Mouse (Mus musculus) neural tube, embryonic 14.5 days (tissue): ENCODE data around the gene Ankrd11. TPM values are rescaled to one million over a fixed set of nuclear protein-coding genes. Genes with fewer than 3 reads are reported as not detected.
"Not testable (repeated sequence)": the region's sequence is repeated elsewhere in the genome, so short reads cannot be mapped to it uniquely, and the experiment has no call there.

Source experiments
- ATAC-seq: fragments of 200-750 bp; cut with Nextera tagmentation; 2 replicates; pipeline ENCODE4 v1.8.0; 2017; ENCODE audit warnings: low read depth, mild to moderate bottlenecking, moderate TSS enrichment, moderate library complexity
- H3K27ac ChIP-seq: fragments of 300-500 bp; sonication (generic); 2 replicates; pipeline ENCODE4 v1.5.1; 2014; ENCODE audit warnings: low read depth, mild to moderate bottlenecking, control low read depth, low read length, moderate library complexity, mixed read lengths
- H3K27me3 ChIP-seq: fragments of 300-500 bp; sonication (generic); 2 replicates; pipeline ENCODE4 v1.6.1; 2014; ENCODE audit warnings: low read length; ENCODE audit not compliant: control insufficient read depth, insufficient read depth
- H3K36me3 ChIP-seq: fragments of 300-500 bp; sonication (generic); 2 replicates; pipeline ENCODE4 v1.6.1; 2014; ENCODE audit warnings: low read length, mixed read lengths; ENCODE audit not compliant: control insufficient read depth, insufficient read depth
- H3K4me1 ChIP-seq: fragments of 300-500 bp; sonication (generic); 2 replicates; pipeline ENCODE4 v1.6.1; 2014; ENCODE audit warnings: low read length; ENCODE audit not compliant: control insufficient read depth, insufficient read depth
- H3K4me2 ChIP-seq: fragments of 300-500 bp; sonication (generic); 2 replicates; pipeline ENCODE4 v1.6.1; 2014; ENCODE audit warnings: mild to moderate bottlenecking, low read depth, low read length, control low read depth
- H3K4me3 ChIP-seq: fragments of 300-500 bp; sonication (generic); 2 replicates; pipeline ENCODE4 v1.5.1; 2014; ENCODE audit warnings: low read depth, low read length, control low read depth, mixed read lengths
- H3K9ac ChIP-seq: fragments of 300-500 bp; sonication (generic); replicated peaks from 2 replicates; pipeline ENCODE4 v1.6.1; 2014; ENCODE audit warnings: low read depth, mild to moderate bottlenecking, control low read depth, low read length, mixed read lengths
- H3K9me3 ChIP-seq: fragments of 300-500 bp; sonication (generic); 2 replicates; pipeline ENCODE4 v1.6.1; 2016; ENCODE audit warnings: low read length; ENCODE audit not compliant: control insufficient read depth
- WGBS: fragments of 180-500 bp; shearing (Covaris S2); extraction: QIAGEN DNeasy Blood & Tissue Kit; methylation state at CpG from one replicate; pipeline ENCODE4 v1.1.7; 2014; 5-methylcytosine and 5-hydroxymethylcytosine counted together
- polyA plus RNA-seq: library from polyadenylated mRNA; unstranded; fragments of >200 nt; fragmentation: Nextera tagmentation; extraction: Ambion mirVana; gene quantifications from 2 replicates; pipeline ENCODE4 v1.2.1, GENCODE M21; 2014

The Ankrd11 gene
- polyA plus RNA-seq, 1 experiment from 2014 or later, result 43.8 TPM

DNA sequence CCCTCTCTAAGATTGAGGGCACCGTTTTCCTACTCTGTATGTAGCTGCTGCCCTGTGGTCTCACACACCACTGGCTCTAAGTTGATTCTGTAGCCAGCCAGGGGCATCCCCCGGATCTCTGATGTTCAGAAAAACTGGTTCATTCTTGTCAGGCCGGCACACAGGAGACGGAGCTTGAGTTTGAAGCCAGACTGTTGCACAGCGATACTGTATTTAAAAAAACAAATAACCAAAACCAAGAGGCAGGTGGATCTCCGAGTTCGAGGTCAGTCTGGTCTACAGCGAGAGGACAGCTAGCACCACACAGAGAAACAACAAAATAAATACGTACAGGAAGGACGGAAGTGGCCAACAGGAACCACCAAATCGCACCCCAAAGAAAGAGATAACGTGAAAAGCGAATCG lies 22.7 kb upstream of the Ankrd11 start:
- peak overlapping the region; percentile 84 for H3K27ac ChIP-seq
- H3K9me3 ChIP-seq, result no peaks in the 10 kb centered on the region
- 1% methylated on average over 14 of the region's 14 CpGs for WGBS
- peak overlapping the region; percentile 89 for H3K9ac ChIP-seq
- peak; percentile 48 for ATAC-seq
- H3K27me3 ChIP-seq, result no peaks in the 10 kb centered on the region
- no peaks in the 10 kb centered on the region for H3K36me3 ChIP-seq
- H3K4me2 ChIP-seq, result peak overlapping the region; percentile 85
- H3K4me3 ChIP-seq, result peak overlapping the region; percentile 89
- peaks cover 22% of the 10 kb centered on the region for H3K4me1 ChIP-seq

DNA sequence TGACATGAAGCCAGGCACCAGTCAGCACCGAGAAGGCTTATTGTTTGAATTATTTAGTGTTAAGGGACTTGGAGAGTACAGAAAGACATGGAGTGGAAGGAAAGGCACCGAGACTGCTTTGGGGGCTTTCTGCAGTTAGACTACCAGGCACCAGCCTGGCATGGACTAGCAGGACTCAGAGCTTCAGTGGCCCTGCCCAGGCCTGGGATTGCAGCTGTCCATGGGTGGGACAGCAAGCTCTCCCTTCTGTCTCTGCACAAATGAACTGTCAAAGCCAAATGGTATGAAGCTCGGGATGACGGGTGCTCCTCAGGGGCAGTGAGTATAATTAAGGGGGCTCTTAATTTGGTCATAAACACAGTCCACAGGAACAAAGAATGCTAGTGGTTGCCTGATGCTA lies 22.0 kb upstream of the Ankrd11 start:
- Histone ChIP-seq H3K27me3 (no peaks in the 10 kb centered on the region), H3K27ac (peak overlapping the region; percentile 84; the same call in 1 of the 2 replicates), H3K9ac (peak overlapping the region; percentile 89; the same call in 1 of the 2 replicates), H3K36me3 (no peaks in the 10 kb centered on the region), H3K4me1 (peaks cover 22% of the 10 kb centered on the region), H3K9me3 (no peaks in the 10 kb centered on the region), H3K4me2 (peak overlapping the region; percentile 85), H3K4me3 (peak overlapping the region; percentile 89; the same call in 1 of the 2 replicates)
- 43% methylated on average over 4 of the region's 4 CpGs for WGBS
- no peak for ATAC-seq

DNA sequence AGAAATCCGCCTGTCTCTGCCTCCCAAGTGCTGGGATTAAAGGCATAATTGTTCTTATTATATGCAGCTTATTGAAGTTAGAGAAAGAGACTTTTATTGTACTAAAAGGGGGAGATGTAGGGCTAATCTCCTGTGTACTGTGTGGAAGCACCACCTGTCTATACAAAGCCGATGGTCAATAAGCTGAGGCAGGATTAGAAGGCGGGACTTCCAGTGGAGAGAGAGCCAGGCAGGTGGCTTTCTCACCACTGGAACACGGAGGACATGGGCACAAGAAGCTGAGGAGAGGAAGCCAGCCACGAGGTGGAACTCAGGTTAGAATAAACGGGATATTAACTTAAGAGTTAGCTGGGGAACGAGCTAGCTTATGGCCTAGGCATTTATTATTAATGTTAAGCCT lies 20.6 kb upstream of the Ankrd11 start, which contains the start of gene Spg7:
TSS of gene Spg7 (plus strand) at position 222 of the 400 bp plus-strand sequence.
- no peak within 1 kb of the TSS for H3K9ac ChIP-seq
- no peak within 1 kb of the TSS for H3K4me2 ChIP-seq
- no peaks in the 10 kb centered on the region for H3K36me3 ChIP-seq
- H3K9me3 ChIP-seq, result no peaks in the 10 kb centered on the region
- no peak within 1 kb of the TSS for H3K4me3 ChIP-seq
- ATAC-seq, result no peak
- WGBS, result 79% methylated on average over 7 of the region's 7 CpGs
- H3K27me3 ChIP-seq, result no peaks in the 10 kb centered on the region
- no peak within 1 kb of the TSS for H3K27ac ChIP-seq
- H3K4me1 ChIP-seq, result peaks cover 22% of the 10 kb centered on the region

DNA sequence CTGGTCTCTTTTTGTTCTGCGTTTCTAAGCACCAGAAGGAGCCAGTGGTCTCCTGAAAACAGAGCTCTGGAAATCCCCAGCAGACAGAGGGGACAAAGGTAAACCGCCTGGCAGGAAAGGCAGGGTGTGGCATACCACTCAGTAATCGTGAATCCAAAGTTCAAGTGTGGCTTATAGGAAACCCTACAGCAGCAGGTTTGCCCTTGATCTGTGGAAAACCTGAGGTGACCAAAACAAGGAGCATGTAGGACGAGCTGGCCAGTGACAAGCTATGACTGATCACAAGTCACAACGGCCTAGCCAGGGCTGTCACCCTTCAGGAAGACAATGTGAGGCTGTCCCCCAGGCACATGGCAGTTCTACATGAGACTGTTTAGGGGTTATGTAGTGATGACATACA lies 9.4 kb upstream of the Ankrd11 start:
- Histone ChIP-seq H3K36me3 (no peaks in the 10 kb centered on the region), H3K9ac (no peak overlapping the region), H3K27ac (no peak overlapping the region), H3K4me3 (no peak overlapping the region), H3K4me2 (no peak overlapping the region), H3K27me3 (no peaks in the 10 kb centered on the region), H3K4me1 (no peaks in the 10 kb centered on the region), H3K9me3 (no peaks in the 10 kb centered on the region)
- no peak for ATAC-seq
- 84% methylated on average over 5 of the region's 5 CpGs for WGBS

DNA sequence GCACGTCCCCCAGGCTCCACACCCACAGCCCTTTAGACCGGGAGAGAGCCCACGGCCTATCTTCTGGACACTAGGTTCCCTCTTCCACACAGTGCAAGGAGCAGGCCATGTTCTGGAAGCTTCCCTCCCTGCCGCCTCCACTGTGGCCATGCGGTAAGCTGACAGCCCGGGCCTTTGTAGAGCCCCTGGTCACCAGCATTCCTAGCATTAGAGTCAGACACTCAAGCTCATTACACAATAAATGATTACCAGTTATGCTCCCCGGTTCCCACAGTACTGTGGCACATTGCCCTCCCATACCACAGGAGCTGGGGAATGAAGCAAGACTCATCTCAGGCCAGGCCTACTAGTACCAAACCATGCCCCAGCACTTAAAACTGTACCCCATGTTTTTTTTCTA lies 6.3 kb upstream of the Ankrd11 start:
- no peak overlapping the region for H3K27ac ChIP-seq
- no peaks in the 10 kb centered on the region for H3K27me3 ChIP-seq
- no peak overlapping the region for H3K4me3 ChIP-seq
- H3K9me3 ChIP-seq, result no peaks in the 10 kb centered on the region
- H3K4me1 ChIP-seq, result peaks cover 5% of the 10 kb centered on the region
- H3K36me3 ChIP-seq, result no peaks in the 10 kb centered on the region
- H3K9ac ChIP-seq, result no peak overlapping the region
- ATAC-seq, result no peak
- H3K4me2 ChIP-seq, result no peak overlapping the region
- WGBS, result 90% methylated on average over 7 of the region's 7 CpGs

DNA sequence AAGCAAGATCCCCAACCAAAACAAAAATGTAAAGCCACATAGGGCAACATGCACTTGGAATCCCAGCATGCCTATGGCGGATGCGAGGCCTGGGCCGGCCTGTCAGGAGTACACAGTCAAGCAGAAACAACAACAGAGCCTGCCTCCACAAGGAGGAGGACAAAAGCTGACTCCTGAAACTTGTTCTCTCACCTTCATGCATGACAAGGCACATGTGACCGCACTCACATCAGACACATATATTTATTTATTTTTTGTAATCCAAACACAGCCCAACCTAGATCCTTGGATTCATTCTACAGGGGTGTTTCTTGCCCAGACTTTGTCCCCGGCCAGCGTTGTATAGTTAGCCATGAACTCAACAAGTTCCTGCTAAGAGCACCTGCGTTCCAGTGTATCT lies 5.8 kb upstream of the Ankrd11 start:
- no peaks in the 10 kb centered on the region for H3K9me3 ChIP-seq
- WGBS, result 93% methylated on average over 7 of the region's 7 CpGs
- no peak for ATAC-seq
- no peak overlapping the region for H3K27ac ChIP-seq
- H3K27me3 ChIP-seq, result no peaks in the 10 kb centered on the region
- no peak overlapping the region for H3K4me3 ChIP-seq
- H3K36me3 ChIP-seq, result no peaks in the 10 kb centered on the region
- H3K9ac ChIP-seq, result no peak overlapping the region
- H3K4me1 ChIP-seq, result peaks cover 8% of the 10 kb centered on the region
- no peak overlapping the region for H3K4me2 ChIP-seq

DNA sequence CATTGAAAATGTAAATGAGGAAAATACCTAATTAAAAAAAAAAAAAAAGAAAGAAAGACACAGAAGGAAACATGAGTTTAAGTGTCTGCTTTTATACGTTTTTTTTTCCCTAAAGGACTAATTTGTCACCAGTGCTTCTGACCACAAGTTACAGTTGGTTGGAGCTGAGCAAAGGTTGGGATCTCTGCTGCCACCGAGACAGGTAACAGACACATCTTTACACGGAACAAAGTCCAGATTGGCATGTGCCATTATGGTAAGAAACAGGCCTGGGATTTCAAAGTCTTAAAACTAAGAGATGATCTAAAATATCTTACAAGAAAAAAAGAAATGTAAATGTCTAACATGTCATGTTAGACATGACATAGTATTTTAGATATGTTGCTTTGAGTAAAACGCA lies 4.6 kb upstream of the Ankrd11 start:
- Histone ChIP-seq H3K9ac (no peak overlapping the region), H3K27ac (no peak overlapping the region), H3K27me3 (no peaks in the 10 kb centered on the region), H3K4me2 (no peak overlapping the region), H3K4me1 (peaks cover 8% of the 10 kb centered on the region), H3K9me3 (no peaks in the 10 kb centered on the region), H3K36me3 (no peaks in the 10 kb centered on the region), H3K4me3 (no peak overlapping the region)
- ATAC-seq, result no peak
- 89% methylated on average over 4 of the region's 4 CpGs for WGBS

DNA sequence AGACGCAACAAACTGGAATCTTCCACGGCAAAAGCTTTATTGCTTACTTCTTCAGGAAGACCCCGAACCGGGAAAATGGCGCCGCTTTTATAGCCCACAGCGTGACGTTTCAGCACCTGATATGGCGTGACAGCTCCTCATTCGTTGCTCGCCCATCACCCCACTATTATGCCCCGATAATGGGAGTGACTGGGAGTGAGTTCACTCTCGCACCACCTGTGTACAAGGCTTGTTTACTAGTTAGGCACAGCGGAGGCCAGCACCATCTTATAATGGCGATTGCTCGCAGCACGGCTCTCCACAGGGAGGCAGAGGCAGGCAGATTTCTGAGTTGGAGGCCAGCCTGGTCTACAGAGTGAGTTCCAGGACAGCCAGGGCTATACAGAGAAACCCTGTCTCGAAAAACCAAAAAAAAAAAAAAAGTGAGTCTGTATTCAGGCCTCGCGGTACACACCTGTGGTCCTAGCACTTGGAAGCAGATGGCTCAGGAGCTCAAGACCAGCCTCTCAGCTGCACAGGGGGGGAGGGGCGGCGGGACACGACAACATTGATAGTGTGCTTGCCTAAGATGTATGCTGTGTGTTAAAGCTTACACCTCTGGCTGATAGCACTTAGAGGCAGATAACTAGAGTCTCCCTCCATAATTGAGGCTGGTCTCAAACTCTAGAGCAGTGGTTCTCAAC lies 2.8 kb upstream of the Ankrd11 start:
- H3K4me1 ChIP-seq, result peaks cover 18% of the 10 kb centered on the region
- H3K4me3 ChIP-seq, H3K9me3 ChIP-seq, ATAC-seq, H3K27ac ChIP-seq, H3K9ac ChIP-seq, H3K36me3 ChIP-seq, H3K27me3 ChIP-seq, H3K4me2 ChIP-seq: not testable (repeated sequence)
- WGBS, result 93% methylated on average over 22 of the region's 23 CpGs

DNA sequence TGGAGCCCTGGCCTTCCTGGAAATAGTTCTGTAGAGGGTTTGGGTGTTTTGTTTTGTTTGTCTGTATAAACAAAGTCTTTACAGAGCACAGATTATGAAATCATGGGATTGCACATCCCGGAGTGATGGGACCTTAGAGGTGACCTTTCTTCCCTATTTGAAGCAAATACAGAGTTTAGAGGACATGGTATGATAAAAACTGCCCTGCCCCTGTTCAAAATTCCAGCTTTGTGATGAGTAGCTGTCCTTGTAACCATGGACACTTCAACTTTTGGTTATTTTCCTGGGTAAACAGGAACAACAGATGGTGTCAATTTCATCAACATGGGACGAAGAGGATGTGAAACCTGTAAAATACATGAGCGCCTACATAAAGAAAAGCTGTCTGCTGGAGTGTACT lies 1.9 kb upstream of the Ankrd11 start:
- H3K27me3 ChIP-seq, result no peaks in the 10 kb centered on the region
- peaks cover 27% of the 10 kb centered on the region for H3K4me1 ChIP-seq
- WGBS, result 88% methylated on average over 3 of the region's 3 CpGs
- H3K4me3 ChIP-seq, result no peak overlapping the region
- no peak overlapping the region for H3K9ac ChIP-seq
- H3K4me2 ChIP-seq, result no peak overlapping the region
- no peak overlapping the region for H3K27ac ChIP-seq
- no peak for ATAC-seq
- H3K9me3 ChIP-seq, result no peaks in the 10 kb centered on the region
- H3K36me3 ChIP-seq, result no peaks in the 10 kb centered on the region
